Mouse (Mus musculus) layer of hippocampus, adult 11-12 months (tissue): Measurements from ENCODE around the gene Prph.

ENCODE experiments used
- DNase-seq: peaks from one replicate; pipeline ENCODE4 v3.0.0; 2022; ENCODE audit warnings: low spot score

The Prph gene

GRCm38 (mm10) chr15:99098493-99098861, 43.5 kb downstream of the Prph start:
- no peak for DNase-seq

GRCm38 (mm10) chr15:99099139-99099556, 44.2 kb downstream of the Prph start:
- DNase-seq: peak; percentile 28

- DNase-seq: no peak
These were observed 45.0 kb downstream of the Prph start for GRCm38 (mm10) chr15:99099984-99100383.

GRCm38 (mm10) chr15:99105238-99105637, 50.3 kb downstream of the Prph start:
- DNase-seq: no peak

GRCm38 (mm10) chr15:99107866-99108265, 52.9 kb downstream of the Prph start:
- no peak for DNase-seq
